Mouse (Mus musculus) small intestine, adult 2 months (tissue): Measurements from ENCODE around the gene Gsap.

Experiments used
- CTCF ChIP-seq: fragments of 200-500 bp; IDR thresholded peaks from 2 replicates; pipeline ENCODE4 v1.5.1; 2012; ENCODE audit warnings: low read depth, mild to moderate bottlenecking, control low read depth, inconsistent platforms, low read length, moderate library complexity, mixed read lengths; ENCODE audit not compliant: insufficient replicate concordance, insufficient read length; ENCODE audit errors: extremely low read depth
- POLR2A ChIP-seq: fragments of 200-500 bp; IDR thresholded peaks from 2 replicates; pipeline ENCODE4 v1.6.1; 2012; ENCODE audit warnings: low read depth, mild to moderate bottlenecking, control low read depth, inconsistent platforms, low read length, moderate library complexity

DNA sequence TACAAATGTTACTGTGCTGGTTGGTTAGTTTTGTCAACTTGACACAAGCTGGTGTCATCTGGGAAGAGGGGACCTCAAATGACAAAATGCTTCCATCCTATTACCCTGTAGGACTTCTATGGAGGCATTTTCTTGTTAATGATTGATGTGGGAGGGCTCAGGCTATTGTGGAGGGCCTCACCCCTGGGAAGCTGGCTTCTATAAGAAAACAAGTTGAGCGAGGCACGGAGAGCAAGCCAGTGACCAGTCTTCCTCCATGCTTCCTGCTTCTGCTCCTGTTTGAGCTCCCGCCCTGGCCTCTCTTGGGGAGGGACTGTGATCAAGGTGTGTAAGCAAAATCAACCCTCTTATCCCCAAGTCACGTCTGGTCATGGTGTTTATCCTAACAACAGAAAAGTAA lies 15.6 kb upstream of the Gsap start:
- TF ChIP-seq CTCF = no peak
- no peak for TF ChIP-seq POLR2A
